Mouse (Mus musculus) liver, postnatal 0 days (tissue): ENCODE results near the gene Cntn5.

ENCODE experiments used
- CTCF ChIP-seq: sonication (generic); IDR thresholded peaks from 2 replicates; pipeline ENCODE4 v1.5.1; 2016; ENCODE audit warnings: antibody characterized with exemption, low read depth
- EP300 ChIP-seq: IDR thresholded peaks from 2 replicates; pipeline ENCODE4 v1.6.1; 2016; ENCODE audit warnings: antibody characterized with exemption, low read depth, mild to moderate bottlenecking

DNA sequence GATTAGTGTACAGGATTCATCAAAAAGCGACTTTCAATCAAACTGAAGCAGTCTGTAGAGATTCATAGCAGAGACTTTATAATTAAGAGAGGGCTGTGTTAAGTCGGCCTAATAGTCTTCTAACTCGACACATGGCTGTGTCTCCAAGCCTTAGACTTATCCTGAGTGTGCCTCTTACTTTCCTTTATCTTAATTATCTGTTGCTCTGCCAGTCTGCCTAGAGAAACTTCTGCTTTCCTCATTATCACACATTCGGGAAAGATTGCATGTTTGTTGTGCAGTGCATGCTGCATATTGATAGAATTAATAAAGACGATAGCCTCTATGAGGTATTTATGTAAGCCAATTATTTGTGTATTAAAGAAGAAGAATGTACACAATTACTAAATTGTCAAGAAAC is 375.9 kb downstream of the Cntn5 start:
- TF ChIP-seq CTCF: no peak
- TF ChIP-seq EP300: no peak
